Mouse (Mus musculus) MEL (cell line): ENCODE data around the gene Traf2.
A peak's percentile ranks its signal among the peaks of the same experiment; 100 is the strongest.

Experiments used
- BHLHE40 ChIP-seq: IDR thresholded peaks from 2 replicates; pipeline ENCODE4 v1.6.1; 2012; ENCODE audit warnings: low read depth, mild to moderate bottlenecking, inconsistent platforms, low read length, improper control_type of control experiment, borderline replicate concordance
- CTCF ChIP-seq, 3 experiments: IDR thresholded peaks in 2 of 3; conservative IDR thresholded peaks in 1 of 3; 2 replicates each; pipeline ENCODE4 v1.5.1; 2011 to 2012; ENCODE audit warnings: low read length in 3 of 3, low read depth in 2 of 3, mild to moderate bottlenecking in 2 of 3, improper control_type of control experiment in 1 of 3, inconsistent platforms in 1 of 3, mixed read lengths in 1 of 3, moderate library complexity in 1 of 3; ENCODE audit not compliant: control insufficient read depth in 1 of 3, insufficient read depth in 1 of 3, poor library complexity in 1 of 3, severe bottlenecking in 1 of 3
- EP300 ChIP-seq, 2 experiments: IDR thresholded peaks; 2 replicates each; pipeline ENCODE4 v1.6.1; 2011; ENCODE audit warnings: improper control_type of control experiment in 2 of 2, low read length in 2 of 2, low read depth in 1 of 2, mild to moderate bottlenecking in 1 of 2
- GABPA ChIP-seq: IDR thresholded peaks from 2 replicates; pipeline ENCODE4 v1.6.1; 2012; ENCODE audit warnings: low read depth, mild to moderate bottlenecking, inconsistent platforms, low read length, improper control_type of control experiment, moderate library complexity
- JUND ChIP-seq: IDR thresholded peaks from 2 replicates; pipeline ENCODE4 v1.6.1; 2011; ENCODE audit warnings: low read depth, mild to moderate bottlenecking, improper control_type of control experiment, low read length
- MXI1 ChIP-seq: IDR thresholded peaks from 2 replicates; pipeline ENCODE4 v1.6.1; 2011; ENCODE audit warnings: mild to moderate bottlenecking, low read depth, low read length, improper control_type of control experiment
- POLR2A ChIP-seq, 2 experiments: IDR thresholded peaks; 2 replicates each; pipeline ENCODE4 v1.6.1; 2011 to 2012; ENCODE audit warnings: low read length in 2 of 2, mild to moderate bottlenecking in 2 of 2, control low read depth in 1 of 2, improper control_type of control experiment in 1 of 2, low read depth in 1 of 2, moderate library complexity in 1 of 2; ENCODE audit not compliant: control insufficient read depth in 1 of 2, insufficient read depth in 1 of 2, poor library complexity in 1 of 2
- RAD21 ChIP-seq: IDR thresholded peaks from 2 replicates; pipeline ENCODE4 v1.6.1; 2011; ENCODE audit warnings: mild to moderate bottlenecking, low read depth, low read length, improper control_type of control experiment
- SIN3A ChIP-seq: IDR thresholded peaks from 2 replicates; pipeline ENCODE4 v1.6.1; 2012; ENCODE audit warnings: low read length, improper control_type of control experiment, inconsistent platforms
- SMC3 ChIP-seq: IDR thresholded peaks from 2 replicates; pipeline ENCODE4 v1.6.1; 2011; ENCODE audit warnings: low read depth, low read length, improper control_type of control experiment
- TCF12 ChIP-seq: IDR thresholded peaks from 2 replicates; pipeline ENCODE4 v1.6.1; 2014; ENCODE audit warnings: low read depth, mild to moderate bottlenecking, inconsistent platforms, low read length, improper control_type of control experiment, moderate library complexity
- USF2 ChIP-seq, 2 experiments: IDR thresholded peaks; 2 replicates each; pipeline ENCODE4 v1.6.1; 2011 to 2012; ENCODE audit warnings: improper control_type of control experiment in 2 of 2, low read length in 2 of 2, borderline replicate concordance in 1 of 2, inconsistent platforms in 1 of 2, low read depth in 1 of 2, mild to moderate bottlenecking in 1 of 2; ENCODE audit not compliant: insufficient read depth in 1 of 2
- ZKSCAN1 ChIP-seq: IDR thresholded peaks from 2 replicates; pipeline ENCODE4 v1.6.1; 2012; ENCODE audit warnings: low read depth, mild to moderate bottlenecking, inconsistent platforms, low read length, improper control_type of control experiment, moderate library complexity
- ZMIZ1 ChIP-seq: IDR thresholded peaks from 2 replicates; pipeline ENCODE4 v1.6.1; 2012; ENCODE audit warnings: low read depth, mild to moderate bottlenecking, inconsistent platforms, low read length, improper control_type of control experiment, moderate library complexity

GRCm38 (mm10) chr2:25501593-25502486, 44.9 kb downstream of the Traf2 start, which contains the start of gene C8g:
- TF ChIP-seq EP300 (IDR thresholded peaks at IDR 0.05; ENCODE audit: low read depth in 1 of 2, low read length in 2 of 2): no peak
- no peak for TF ChIP-seq RAD21
- peak; percentile 22 to 41 (median 35); a peak in 4 of 6 replicates for TF ChIP-seq CTCF (IDR thresholded peaks at IDR 0.05 in 2 of 3, conservative IDR thresholded peaks at IDR 0.05 in 1 of 3; ENCODE audit: control insufficient read depth in 1 of 3, insufficient read depth in 1 of 3, low read depth in 2 of 3, low read length in 3 of 3, poor library complexity in 1 of 3, severe bottlenecking in 1 of 3)
- TF ChIP-seq GABPA: no peak
- no peak for TF ChIP-seq POLR2A (IDR thresholded peaks at IDR 0.05; ENCODE audit: control insufficient read depth in 1 of 2, insufficient read depth in 1 of 2, low read depth in 1 of 2, low read length in 2 of 2, poor library complexity in 1 of 2)
- no peak for TF ChIP-seq ZMIZ1
- no peak for TF ChIP-seq ZKSCAN1
- no peak for TF ChIP-seq SMC3
- no peak for TF ChIP-seq JUND
- TF ChIP-seq BHLHE40: no peak
- TF ChIP-seq MXI1: no peak
- no peak for TF ChIP-seq SIN3A
- no peak for TF ChIP-seq TCF12
- no peak for TF ChIP-seq USF2 (IDR thresholded peaks at IDR 0.05; ENCODE audit: borderline replicate concordance in 1 of 2, insufficient read depth in 1 of 2, low read depth in 1 of 2, low read length in 2 of 2)
